Mouse (Mus musculus) hindbrain, embryonic 11.5 days (tissue): ENCODE results near the gene Psmb5. TPM values are rescaled to one million over a fixed set of nuclear protein-coding genes. Genes with fewer than 3 reads are reported as not detected.

Experiments
- ATAC-seq: fragments of 200-750 bp; cut with Nextera tagmentation; 2 replicates; pipeline ENCODE4 v1.8.0; 2017; ENCODE audit warnings: mild to moderate bottlenecking, moderate TSS enrichment, moderate library complexity; ENCODE audit not compliant: low FRiP score
- DNase-seq: peaks from one replicate; pipeline ENCODE4 v3.0.0-alpha.2; 2015; ENCODE audit warnings: low spot score
- H3K27ac ChIP-seq: fragments of 300-500 bp; sonication (generic); 2 replicates; pipeline ENCODE4 v1.5.1; 2014; ENCODE audit warnings: mild to moderate bottlenecking, low read depth, low read length
- H3K27me3 ChIP-seq: fragments of 300-500 bp; sonication (generic); 2 replicates; pipeline ENCODE4 v1.6.1; 2014; ENCODE audit warnings: mild to moderate bottlenecking, low read length, moderate library complexity, mixed read lengths; ENCODE audit not compliant: control insufficient read depth, insufficient read depth
- H3K36me3 ChIP-seq: fragments of 300-500 bp; sonication (generic); 2 replicates; pipeline ENCODE4 v1.6.1; 2014; ENCODE audit warnings: mild to moderate bottlenecking, low read length, moderate library complexity, mixed read lengths; ENCODE audit not compliant: control insufficient read depth, insufficient read depth
- H3K4me1 ChIP-seq: fragments of 300-500 bp; sonication (generic); replicated peaks from 2 replicates; pipeline ENCODE4 v1.6.1; 2014; ENCODE audit warnings: low read length, mixed read lengths; ENCODE audit not compliant: control insufficient read depth, insufficient read depth
- H3K4me2 ChIP-seq: fragments of 300-500 bp; sonication (generic); replicated peaks from 2 replicates; pipeline ENCODE4 v1.6.1; 2014; ENCODE audit warnings: mild to moderate bottlenecking, low read depth, low read length
- H3K4me3 ChIP-seq: fragments of 300-500 bp; sonication (generic); 2 replicates; pipeline ENCODE4 v1.5.1; 2014; ENCODE audit warnings: low read depth, low read length
- H3K9ac ChIP-seq: fragments of 300-500 bp; sonication (generic); 2 replicates; pipeline ENCODE4 v1.6.1; 2014; ENCODE audit warnings: low read depth, low read length
- H3K9me3 ChIP-seq: fragments of 300-500 bp; sonication (generic); 2 replicates; pipeline ENCODE4 v1.6.1; 2016; ENCODE audit warnings: low read length; ENCODE audit not compliant: control insufficient read depth
- WGBS: fragments of 180-500 bp; shearing (Covaris S2); extraction: QIAGEN DNeasy Blood & Tissue Kit; methylation state at CpG from one replicate; pipeline ENCODE4 v1.1.7; 2014; 5-methylcytosine and 5-hydroxymethylcytosine counted together
- microRNA counts: library from miRNA; unstranded; fragments of <30 nt; microRNA quantifications from one replicate; lab custom pipeline; 2015
- polyA plus RNA-seq: library from polyadenylated mRNA; unstranded; fragments of >200 nt; fragmentation: Nextera tagmentation; extraction: Ambion mirVana; gene quantifications from 2 replicates; pipeline ENCODE4 v1.2.1, GENCODE M21; 2014

Gene Psmb5
- polyA plus RNA-seq, 1 experiment from 2014 or later = 439 TPM

DNA sequence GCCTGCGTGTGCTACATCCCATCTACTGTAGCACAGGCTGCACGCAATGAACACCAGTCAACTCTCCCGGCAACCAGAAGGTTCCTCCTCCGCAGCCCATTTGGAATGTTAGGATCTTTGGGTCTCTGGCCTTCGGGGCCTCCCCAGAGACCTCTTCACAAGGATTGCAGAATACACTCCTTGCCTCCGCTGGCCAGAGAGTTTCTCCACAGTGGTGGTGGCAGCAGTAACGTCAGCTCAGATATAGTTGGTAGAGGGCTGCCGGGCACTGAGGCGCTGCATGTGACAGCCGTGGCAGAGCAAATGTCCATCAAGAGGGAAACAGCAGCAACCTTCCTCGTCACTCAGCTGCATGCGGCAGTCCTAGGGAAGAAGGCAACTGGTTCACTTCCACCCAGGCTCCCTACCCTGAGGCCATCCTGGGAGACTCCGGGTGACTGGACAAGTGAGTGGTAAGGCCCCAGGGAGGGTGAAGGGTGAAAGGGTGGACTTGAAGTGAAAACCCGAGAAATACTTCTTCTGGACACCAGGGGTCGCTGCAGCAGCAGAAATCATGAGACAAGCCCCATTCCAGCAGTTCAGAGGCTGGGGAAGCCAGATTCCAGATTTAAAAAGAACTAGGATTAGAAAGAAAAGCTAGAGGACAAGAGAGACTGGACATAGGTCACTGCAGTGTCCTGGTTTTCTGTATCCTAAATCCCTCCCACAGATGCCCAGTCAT is 49.0 kb downstream of the Psmb5 start:
- H3K27me3 ChIP-seq = no peaks in the 10 kb centered on the region
- H3K9ac ChIP-seq = no peak overlapping the region
- no peaks in the 10 kb centered on the region for H3K9me3 ChIP-seq
- H3K27ac ChIP-seq = no peak overlapping the region
- H3K4me1 ChIP-seq = peaks cover 16% of the 10 kb centered on the region
- peaks cover 2% of the 10 kb centered on the region; the same call in 1 of the 2 replicates for H3K36me3 ChIP-seq
- H3K4me2 ChIP-seq = no peak overlapping the region
- DNase-seq (peak; percentile 88), ATAC-seq (no peak)
- 78% methylated on average over 15 of the region's 15 CpGs for WGBS
- H3K4me3 ChIP-seq = no peak overlapping the region

MicroRNAs within 50 kb of the gene (microRNA counts, 519-probe panel; counts per million panel counts)
- microRNA mmu-miR-686 (lab: Ali Mortazavi, UCI) = not detected

Other genes starting within 250 kb of the Psmb5 start
- gene Slc7a7, start 200.2 kb downstream of the Psmb5 start, polyA plus RNA-seq = 4.3 and 4.8 TPM in 2 replicates
- gene Mrpl52, start 191.1 kb downstream of the Psmb5 start, polyA plus RNA-seq = 206 and 231 TPM in 2 replicates
- gene Mmp14, start 186.4 kb downstream of the Psmb5 start, polyA plus RNA-seq = 71.2 and 73.1 TPM in 2 replicates
- gene Lrp10, start 153.9 kb downstream of the Psmb5 start, polyA plus RNA-seq = 19.7 and 19.9 TPM in 2 replicates
- gene Rem2, start 141.9 kb downstream of the Psmb5 start, polyA plus RNA-seq = 37.3 and 40.0 TPM in 2 replicates
- gene Prmt5, start 100.5 kb downstream of the Psmb5 start, polyA plus RNA-seq = 115 and 120 TPM in 2 replicates
- gene Haus4, start 63.4 kb downstream of the Psmb5 start, polyA plus RNA-seq = 34.8 and 35.7 TPM in 2 replicates
- 23.2 and 29.4 TPM in 2 replicates for gene Ajuba, start 40.5 kb downstream of the Psmb5 start, polyA plus RNA-seq
- gene 4931414P19Rik, start 12.0 kb downstream of the Psmb5 start, polyA plus RNA-seq = 6.2 and 6.9 TPM in 2 replicates
- not detected in 2 replicates for gene Psmb11, start 3.4 kb upstream of the Psmb5 start, polyA plus RNA-seq
- not detected in 2 replicates for gene Gm17606, start 22.9 kb upstream of the Psmb5 start, polyA plus RNA-seq
- 5.6 and 8.1 TPM in 2 replicates for gene Cdh24, start 23.3 kb upstream of the Psmb5 start, polyA plus RNA-seq
- 99.9 and 108 TPM in 2 replicates for gene 1700123O20Rik, start 68.2 kb upstream of the Psmb5 start, polyA plus RNA-seq
- 148 and 185 TPM in 2 replicates for gene Acin1, start 68.9 kb upstream of the Psmb5 start, polyA plus RNA-seq
- gene Gm29776, start 80.8 kb upstream of the Psmb5 start, polyA plus RNA-seq = 0.06 TPM in 2 replicates
- gene Cebpe, start 94.2 kb upstream of the Psmb5 start, polyA plus RNA-seq = 0.20 TPM in 1 of 2 replicates, not detected in the other
- gene Slc7a8, start 163.9 kb upstream of the Psmb5 start, polyA plus RNA-seq = 2.8 and 3.3 TPM in 2 replicates
- not detected in 2 replicates for gene Rnf212b, start 196.1 kb upstream of the Psmb5 start, polyA plus RNA-seq